Mouse (Mus musculus) inflammation-experienced regulatory T-cells (primary cell): ENCODE data around the gene Abhd12b. TPM values are rescaled to one million over a fixed set of nuclear protein-coding genes. Genes with fewer than 3 reads are reported as not detected.

Source experiments
- polyA plus RNA-seq, 2 experiments: library from polyadenylated mRNA; unstranded; fragments of 100-300 nt; shearing (Covaris generic); gene quantifications; one replicate each; pipeline ENCODE4 v1.2.1; 2017

Abhd12b gene
- polyA plus RNA-seq, result 1 to 10 TPM in 1 of 2 experiments, under 1 TPM in 1; 0.99 to 1.4 TPM

GRCm38 (mm10) chr12:70153842-70154241, at the start of gene Abhd12b:
Abhd12b (plus strand) TSS chr12:70154142.

GRCm38 (mm10) chr12:70113351-70113750, 40.6 kb upstream of the Abhd12b start, which contains the start of gene Nin:
Nin (minus strand) TSS chr12:70113717.

GRCm38 (mm10) chr12:70231294-70231693, 77.4 kb downstream of the Abhd12b start, which contains the start of gene Pygl:
Pygl (minus strand) TSS chr12:70231488.

Other genes with a start within 250 kb of the Abhd12b start
- gene Sav1, start 167.1 kb upstream of the Abhd12b start, polyA plus RNA-seq, result 1 to 10 TPM; 7.7 to 9.1 TPM
- 10 to 100 TPM; 41.3 to 41.6 TPM for gene Nin, start 40.4 kb upstream of the Abhd12b start, polyA plus RNA-seq
- 1 to 10 TPM in 1 of 2 experiments, under 1 TPM in 1; 0.95 to 5.1 TPM for gene Pygl, start 77.3 kb downstream of the Abhd12b start, polyA plus RNA-seq
- 1 to 10 TPM in 1 of 2 experiments, under 1 TPM in 1; 0.23 to 1.2 TPM for gene Trim9, start 193.5 kb downstream of the Abhd12b start, polyA plus RNA-seq